Mouse (Mus musculus) kidney, embryonic 16.5 days (tissue): ENCODE measurements around the gene Tle6. TPM values are rescaled to one million over a fixed set of nuclear protein-coding genes. Genes with fewer than 3 reads are reported as not detected.
A peak's percentile ranks its signal among the peaks of the same experiment; 100 is the strongest.

ENCODE experiments used
- ATAC-seq: fragments of 200-750 bp; cut with Nextera tagmentation; 2 replicates; pipeline ENCODE4 v1.8.0; 2017; ENCODE audit warnings: moderate TSS enrichment; ENCODE audit not compliant: low FRiP score, low TSS enrichment
- H3K27ac ChIP-seq: fragments of 300-500 bp; sonication (generic); 2 replicates; pipeline ENCODE4 v1.5.1; 2014; ENCODE audit warnings: low read length
- H3K27me3 ChIP-seq: fragments of 300-500 bp; sonication (generic); 2 replicates; pipeline ENCODE4 v1.6.1; 2014; ENCODE audit warnings: low read length, control low read depth, mixed read lengths; ENCODE audit not compliant: insufficient read depth
- H3K36me3 ChIP-seq: fragments of 300-500 bp; sonication (generic); 2 replicates; pipeline ENCODE4 v1.6.1; 2014; ENCODE audit warnings: low read length, control low read depth, mixed read lengths; ENCODE audit not compliant: insufficient read depth
- H3K4me1 ChIP-seq: fragments of 300-500 bp; sonication (generic); 2 replicates; pipeline ENCODE4 v1.6.1; 2014; ENCODE audit warnings: low read length, control low read depth, mixed read lengths; ENCODE audit not compliant: insufficient read depth
- H3K4me2 ChIP-seq: fragments of 300-500 bp; sonication (generic); replicated peaks from 2 replicates; pipeline ENCODE4 v1.6.1; 2014; ENCODE audit warnings: low read depth, low read length
- H3K4me3 ChIP-seq: fragments of 300-500 bp; sonication (generic); 2 replicates; pipeline ENCODE4 v1.5.1; 2014; ENCODE audit warnings: mild to moderate bottlenecking, low read length
- H3K9ac ChIP-seq: fragments of 300-500 bp; sonication (generic); replicated peaks from 2 replicates; pipeline ENCODE4 v1.6.1; 2014; ENCODE audit warnings: low read length
- H3K9me3 ChIP-seq: fragments of 300-500 bp; sonication (generic); 2 replicates; pipeline ENCODE4 v1.6.1; 2016; ENCODE audit warnings: low read length, control low read depth
- WGBS: fragments of 180-500 bp; shearing (Covaris S2); extraction: QIAGEN DNeasy Blood & Tissue Kit; methylation state at CpG from one replicate; pipeline ENCODE4 v1.1.7; 2014; 5-methylcytosine and 5-hydroxymethylcytosine counted together
- polyA plus RNA-seq: library from polyadenylated mRNA; unstranded; fragments of >200 nt; fragmentation: Nextera tagmentation; extraction: Ambion mirVana; gene quantifications from 2 replicates; pipeline ENCODE4 v1.2.1, GENCODE M21; 2015

Gene Tle6
- polyA plus RNA-seq, 1 experiment from 2014 or later, result 18.5 TPM

DNA sequence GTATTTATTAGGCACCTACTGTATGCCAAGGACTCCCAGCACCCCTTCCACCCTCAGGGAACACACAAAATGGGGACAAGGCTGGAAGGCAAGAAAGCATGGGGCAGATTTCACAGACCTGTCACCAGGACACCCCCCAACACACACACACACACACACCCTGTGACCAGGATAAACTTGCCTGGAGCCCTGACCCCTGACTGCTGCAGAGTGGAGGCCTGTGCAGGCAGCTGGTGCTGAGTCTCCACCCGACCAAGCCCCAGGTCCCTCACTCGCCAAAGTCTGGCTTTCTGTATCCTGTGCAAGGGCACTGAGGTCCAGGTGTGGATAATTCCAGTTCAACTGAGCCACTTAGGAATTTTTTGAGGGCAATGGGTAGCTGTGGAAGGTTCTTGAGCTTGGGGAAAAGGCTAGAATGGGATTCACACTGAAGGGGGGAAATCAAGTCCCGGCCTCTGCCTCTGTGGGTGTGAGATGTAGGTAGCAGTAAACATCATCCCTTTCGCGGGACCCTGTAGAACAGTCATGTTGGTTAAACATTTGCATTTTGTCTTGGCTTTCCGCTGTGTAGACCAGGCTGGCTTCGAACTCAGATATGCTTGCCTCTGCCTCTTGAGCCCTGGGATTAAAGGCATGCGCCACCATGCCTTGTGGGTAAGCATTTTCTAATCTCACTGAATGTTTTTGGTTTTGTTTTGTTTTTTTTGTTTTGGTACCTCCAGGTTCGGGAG lies 31.2 kb downstream of the Tle6 start:
- Histone ChIP-seq H3K27me3 (peaks cover 17% of the 10 kb centered on the region; the same call in 1 of the 2 replicates), H3K9me3 (no peaks in the 10 kb centered on the region), H3K4me1 (peaks cover 76% of the 10 kb centered on the region), H3K27ac (peak overlapping the region; percentile 92), H3K9ac (no peak overlapping the region; the same call in 1 of the 2 replicates), H3K36me3 (peaks cover 18% of the 10 kb centered on the region), H3K4me2 (0 out of 2 replicates have a peak overlapping the region, but pooled peaks have one; percentile 95), H3K4me3 (no peak overlapping the region)
- ATAC-seq, result no peak
- 43% methylated on average over 9 of the region's 9 CpGs for WGBS

DNA sequence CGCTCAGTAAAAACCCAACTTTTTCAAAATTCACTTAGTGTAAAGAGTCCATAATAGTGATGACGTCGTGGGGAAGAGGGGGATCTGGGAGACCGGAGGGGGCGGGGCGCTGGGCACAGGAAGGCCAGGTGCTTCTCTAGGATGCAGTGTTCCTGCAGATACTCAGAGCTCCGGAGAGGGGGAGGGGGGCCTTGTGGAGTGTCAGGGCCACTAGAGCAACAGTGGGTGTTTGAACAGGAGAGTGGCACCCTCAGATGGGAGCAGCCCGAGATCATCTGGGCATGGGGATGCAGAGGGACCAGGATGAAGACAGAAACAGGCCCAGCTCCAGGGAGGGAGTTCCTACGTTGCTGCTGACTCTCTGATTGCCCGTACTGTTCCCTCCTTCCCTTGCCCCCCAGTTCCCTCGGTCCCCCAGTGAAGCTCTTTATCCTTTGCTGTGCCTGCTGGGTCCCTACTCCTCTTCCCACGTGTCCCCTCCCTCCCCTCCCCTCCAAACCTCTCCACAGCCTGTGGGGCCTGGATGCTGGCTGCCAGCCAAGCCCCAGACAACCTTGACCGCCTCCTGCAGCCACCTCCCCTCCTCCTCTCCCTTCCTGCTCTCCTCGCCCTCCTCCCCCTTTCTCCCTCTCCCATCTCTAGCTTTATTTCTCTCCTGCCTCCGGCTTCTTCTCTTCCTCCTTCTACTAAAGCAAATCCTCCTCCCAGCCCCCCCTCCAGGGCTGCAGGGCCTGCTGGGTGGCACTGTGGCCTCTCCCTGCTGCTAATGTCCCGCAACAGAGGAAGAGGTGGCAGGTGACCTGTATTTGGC lies 32.3 kb downstream of the Tle6 start:
- Histone ChIP-seq H3K36me3 (peaks cover 22% of the 10 kb centered on the region), H3K27me3 (peaks cover 12% of the 10 kb centered on the region; the same call in 1 of the 2 replicates), H3K27ac (peak overlapping the region; percentile 92), H3K9me3 (no peaks in the 10 kb centered on the region), H3K4me3 (no peak overlapping the region), H3K9ac (peak overlapping the region; percentile 30), H3K4me2 (peak overlapping the region; percentile 35), H3K4me1 (peaks cover 76% of the 10 kb centered on the region)
- peak; percentile 10 for ATAC-seq
- whole genome bisulfite sequencing, result 9% methylated on average over 14 of the region's 16 CpGs

- H3K27me3 ChIP-seq, result 0 out of 2 replicates have a peak, but pooled peaks cover 2% of the 10 kb centered on the region
- 51% methylated on average over 20 of the region's 20 CpGs for WGBS
- no peaks in the 10 kb centered on the region for H3K9me3 ChIP-seq
- H3K36me3 ChIP-seq, result peaks cover 25% of the 10 kb centered on the region
- peaks cover 80% of the 10 kb centered on the region for H3K4me1 ChIP-seq
- no peak overlapping the region for H3K4me3 ChIP-seq
- no peak overlapping the region for H3K9ac ChIP-seq
- no peak for ATAC-seq
- H3K4me2 ChIP-seq, result no peak overlapping the region
- no peak overlapping the region for H3K27ac ChIP-seq
These were observed 35.3 kb downstream of the Tle6 start for GRCm38 (mm10) chr10:81565257-81566228.

- WGBS, result 24% methylated on average over 10 of the region's 10 CpGs
- ATAC-seq, result no peak
- no peak overlapping the region for H3K4me3 ChIP-seq
- peak overlapping the region; percentile 65 for H3K9ac ChIP-seq
- peaks cover 25% of the 10 kb centered on the region for H3K36me3 ChIP-seq
- peak overlapping the region; percentile 81; the same call in 1 of the 2 replicates for H3K27ac ChIP-seq
- H3K9me3 ChIP-seq, result no peaks in the 10 kb centered on the region
- 0 out of 2 replicates have a peak, but pooled peaks cover 2% of the 10 kb centered on the region for H3K27me3 ChIP-seq
- H3K4me1 ChIP-seq, result peaks cover 73% of the 10 kb centered on the region
- 0 out of 2 replicates have a peak overlapping the region, but pooled peaks have one; percentile 57 for H3K4me2 ChIP-seq
These were observed 36.1 kb downstream of the Tle6 start for GRCm38 (mm10) chr10:81564734-81565133.

- 1% methylated on average over 10 of the region's 10 CpGs for WGBS
- Histone ChIP-seq H3K9ac (peak overlapping the region; percentile 65), H3K9me3 (no peaks in the 10 kb centered on the region), H3K4me3 (peak overlapping the region; percentile 44), H3K4me2 (peak overlapping the region; percentile 57), H3K4me1 (peaks cover 68% of the 10 kb centered on the region), H3K27me3 (0 out of 2 replicates have a peak, but pooled peaks cover 2% of the 10 kb centered on the region), H3K36me3 (peaks cover 25% of the 10 kb centered on the region), H3K27ac (peak overlapping the region; percentile 81)
- peak; percentile 20; the same call in 1 of the 2 replicates for ATAC-seq
These were observed 36.7 kb downstream of the Tle6 start for GRCm38 (mm10) chr10:81564216-81564615.

GRCm38 (mm10) chr10:81563481-81563880 lies 37.4 kb downstream of the Tle6 start:
- H3K4me1 ChIP-seq, result peaks cover 65% of the 10 kb centered on the region
- ATAC-seq, result no peak
- no peaks in the 10 kb centered on the region for H3K9me3 ChIP-seq
- WGBS, result 36% methylated on average over 6 of the region's 6 CpGs
- H3K4me3 ChIP-seq, result peak overlapping the region; percentile 44
- 0 out of 2 replicates have a peak, but pooled peaks cover 2% of the 10 kb centered on the region for H3K27me3 ChIP-seq
- peak overlapping the region; percentile 57 for H3K4me2 ChIP-seq
- peak overlapping the region; percentile 65 for H3K9ac ChIP-seq
- H3K36me3 ChIP-seq, result peaks cover 25% of the 10 kb centered on the region
- peak overlapping the region; percentile 81 for H3K27ac ChIP-seq

DNA sequence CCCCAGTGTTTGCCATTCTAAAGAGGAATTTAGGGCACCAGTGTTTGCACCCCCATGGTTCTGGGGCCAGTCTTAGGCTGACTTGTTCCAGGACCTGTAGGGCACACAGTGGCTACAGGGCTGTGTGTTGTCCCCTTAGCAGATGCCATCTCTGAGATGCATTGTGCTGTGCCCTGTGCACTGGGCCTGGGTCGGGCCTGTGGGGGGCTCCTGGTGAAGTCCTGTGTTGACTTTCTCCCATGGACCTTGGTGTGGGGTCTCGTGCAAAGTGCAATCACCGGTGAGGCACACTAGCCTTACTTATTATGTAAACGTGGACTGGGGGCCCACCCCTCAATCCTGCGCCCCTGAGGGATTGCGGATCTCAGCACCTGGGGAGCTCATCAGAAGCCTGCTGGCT lies 38.5 kb downstream of the Tle6 start:
- Histone ChIP-seq H3K4me2 (peak overlapping the region; percentile 29), H3K4me3 (peak overlapping the region; percentile 11; the same call in 1 of the 2 replicates), H3K9ac (peak overlapping the region; percentile 35; the same call in 1 of the 2 replicates), H3K36me3 (peaks cover 22% of the 10 kb centered on the region), H3K9me3 (no peaks in the 10 kb centered on the region), H3K27ac (no peak overlapping the region), H3K27me3 (0 out of 2 replicates have a peak, but pooled peaks cover 2% of the 10 kb centered on the region), H3K4me1 (peaks cover 55% of the 10 kb centered on the region)
- ATAC-seq, result no peak
- WGBS, result 81% methylated on average over 6 of the region's 6 CpGs

DNA sequence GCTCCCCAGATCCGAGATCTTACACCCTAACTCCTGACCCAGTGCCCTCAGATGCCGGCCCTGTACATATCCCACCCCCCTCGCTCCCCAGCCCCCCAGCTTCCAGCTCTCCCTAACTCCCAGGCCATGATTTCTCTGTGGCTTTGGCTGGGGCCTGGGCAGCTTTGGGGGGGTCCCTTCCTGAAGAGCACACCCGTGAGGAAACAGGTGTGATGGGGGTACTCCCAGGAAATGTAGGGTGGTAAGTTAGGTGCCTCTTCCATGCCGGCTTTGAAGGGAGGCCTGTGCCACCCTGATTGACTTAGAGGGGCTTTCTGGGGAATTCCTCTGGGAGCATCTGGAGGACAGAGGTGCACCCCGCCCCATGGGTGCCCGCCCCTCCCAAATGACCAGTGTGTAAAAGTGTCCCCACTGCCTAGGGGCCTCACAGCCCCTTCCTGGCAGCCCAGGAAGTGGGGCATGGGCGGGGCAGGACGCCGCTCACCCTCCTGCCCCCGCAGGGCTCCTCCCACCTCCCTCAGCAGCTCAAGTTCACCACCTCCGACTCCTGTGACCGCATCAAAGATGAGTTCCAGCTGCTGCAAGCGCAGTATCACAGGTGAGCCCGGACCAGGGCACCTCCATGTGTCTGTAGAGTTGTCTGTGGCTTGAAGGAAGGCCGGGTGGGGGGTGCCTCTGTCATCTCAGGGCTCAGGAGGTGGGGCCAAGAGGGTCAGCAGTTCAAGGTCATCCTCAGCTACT lies 40.0 kb downstream of the Tle6 start:
- H3K9me3 ChIP-seq, result no peaks in the 10 kb centered on the region
- peak overlapping the region; percentile 95 for H3K4me2 ChIP-seq
- peak; percentile 24 for ATAC-seq
- H3K36me3 ChIP-seq, result peaks cover 19% of the 10 kb centered on the region
- 6% methylated on average over 16 of the region's 16 CpGs for WGBS
- peak overlapping the region; percentile 89 for H3K4me3 ChIP-seq
- H3K27me3 ChIP-seq, result 0 out of 2 replicates have a peak, but pooled peaks cover under 1% of the 10 kb centered on the region
- H3K9ac ChIP-seq, result peak overlapping the region; percentile 99
- H3K27ac ChIP-seq, result peak overlapping the region; percentile 96
- peaks cover 53% of the 10 kb centered on the region for H3K4me1 ChIP-seq
